Mouse (Mus musculus) activated CD4-positive, CD25-positive, alpha-beta regulatory T cell, adult 9 weeks (primary cell): ENCODE results near the gene Clstn2. TPM values are rescaled to one million over a fixed set of nuclear protein-coding genes. Genes with fewer than 3 reads are reported as not detected.

Experiments used
- polyA plus RNA-seq: library from polyadenylated mRNA; unstranded; fragments of 100-300 nt; shearing (Covaris generic); gene quantifications from one replicate; pipeline ENCODE4 v1.2.1, GENCODE M21; 2017

Clstn2 gene
- polyA plus RNA-seq = not detected

GRCm38 (mm10) chr9:98032573-98033272, at the start of gene Clstn2:
TSS of gene Clstn2 (minus strand) at chr9:98033181.

